Mouse (Mus musculus) hindbrain, embryonic 16.5 days (tissue): ENCODE data around the gene Efcab11. TPM values are rescaled to one million over a fixed set of nuclear protein-coding genes. Genes with fewer than 3 reads are reported as not detected.

ENCODE experiments used
- ATAC-seq: fragments of 200-750 bp; cut with Nextera tagmentation; 2 replicates; pipeline ENCODE4 v1.8.0; 2017; ENCODE audit warnings: moderate TSS enrichment, moderate library complexity
- H3K27ac ChIP-seq: fragments of 300-500 bp; sonication (generic); 2 replicates; pipeline ENCODE4 v1.5.1; 2014; ENCODE audit warnings: low read depth, mild to moderate bottlenecking, control low read depth, low read length, moderate library complexity
- H3K27me3 ChIP-seq: fragments of 300-500 bp; sonication (generic); replicated peaks from 2 replicates; pipeline ENCODE4 v1.6.1; 2014; ENCODE audit warnings: low read length; ENCODE audit not compliant: control insufficient read depth, insufficient read depth
- H3K36me3 ChIP-seq: fragments of 300-500 bp; sonication (generic); 2 replicates; pipeline ENCODE4 v1.6.1; 2014; ENCODE audit warnings: mild to moderate bottlenecking, low read length, moderate library complexity, mixed read lengths; ENCODE audit not compliant: control insufficient read depth, insufficient read depth
- H3K4me1 ChIP-seq: fragments of 300-500 bp; sonication (generic); 2 replicates; pipeline ENCODE4 v1.6.1; 2014; ENCODE audit warnings: low read depth, low read length; ENCODE audit not compliant: control insufficient read depth, insufficient read depth
- H3K4me2 ChIP-seq: fragments of 300-500 bp; sonication (generic); 2 replicates; pipeline ENCODE4 v1.6.1; 2014; ENCODE audit warnings: mild to moderate bottlenecking, low read length, control low read depth, moderate library complexity
- H3K4me3 ChIP-seq: fragments of 300-500 bp; sonication (generic); 2 replicates; pipeline ENCODE4 v1.5.1; 2014; ENCODE audit warnings: mild to moderate bottlenecking, low read length, control low read depth, moderate library complexity
- H3K9ac ChIP-seq: fragments of 300-500 bp; sonication (generic); 2 replicates; pipeline ENCODE4 v1.6.1; 2014; ENCODE audit warnings: low read depth, mild to moderate bottlenecking, control low read depth, low read length, moderate library complexity
- H3K9me3 ChIP-seq: fragments of 300-500 bp; sonication (generic); 2 replicates; pipeline ENCODE4 v1.6.1; 2014; ENCODE audit warnings: mild to moderate bottlenecking, low read length, moderate library complexity; ENCODE audit not compliant: control insufficient read depth
- WGBS: fragments of 180-500 bp; shearing (Covaris S2); extraction: QIAGEN DNeasy Blood & Tissue Kit; methylation state at CpG from one replicate; pipeline ENCODE4 v1.1.7; 2014; 5-methylcytosine and 5-hydroxymethylcytosine counted together
- polyA plus RNA-seq: library from polyadenylated mRNA; unstranded; fragments of >200 nt; fragmentation: Nextera tagmentation; extraction: Ambion mirVana; gene quantifications from 2 replicates; pipeline ENCODE4 v1.2.1, GENCODE M21; 2015

The Efcab11 gene
- polyA plus RNA-seq, 1 experiment from 2014 or later: 4.9 TPM

GRCm38 (mm10) chr12:99773636-99774193 lies 110.5 kb downstream of the Efcab11 start:
- H3K27ac ChIP-seq: no peak overlapping the region
- no peak for ATAC-seq
- no peaks in the 10 kb centered on the region for H3K9me3 ChIP-seq
- no peaks in the 10 kb centered on the region for H3K36me3 ChIP-seq
- no peaks in the 10 kb centered on the region for H3K4me1 ChIP-seq
- no peak overlapping the region for H3K9ac ChIP-seq
- no peak overlapping the region for H3K4me2 ChIP-seq
- H3K4me3 ChIP-seq: no peak overlapping the region
- H3K27me3 ChIP-seq: no peaks in the 10 kb centered on the region
- 68% methylated on average over 5 of the region's 5 CpGs for WGBS

- H3K36me3 ChIP-seq: no peaks in the 10 kb centered on the region
- no peaks in the 10 kb centered on the region for H3K27me3 ChIP-seq
- H3K9me3 ChIP-seq: no peaks in the 10 kb centered on the region
- no peak overlapping the region for H3K27ac ChIP-seq
- H3K4me3 ChIP-seq: no peak overlapping the region
- WGBS: 87% methylated on average over 7 of the region's 7 CpGs
- ATAC-seq: no peak
- H3K4me1 ChIP-seq: no peaks in the 10 kb centered on the region
- H3K9ac ChIP-seq: no peak overlapping the region
- no peak overlapping the region for H3K4me2 ChIP-seq
Observed at GRCm38 (mm10) chr12:99771018-99771417, 113.2 kb downstream of the Efcab11 start.

- no peaks in the 10 kb centered on the region for H3K27me3 ChIP-seq
- H3K9ac ChIP-seq: no peak overlapping the region
- H3K27ac ChIP-seq: no peak overlapping the region
- no peaks in the 10 kb centered on the region for H3K4me1 ChIP-seq
- no peaks in the 10 kb centered on the region for H3K36me3 ChIP-seq
- ATAC-seq: no peak
- H3K9me3 ChIP-seq: no peaks in the 10 kb centered on the region
- H3K4me3 ChIP-seq: no peak overlapping the region
- WGBS: 95% methylated on average over 3 of the region's 3 CpGs
- H3K4me2 ChIP-seq: no peak overlapping the region
Observed at GRCm38 (mm10) chr12:99769626-99770025, 114.6 kb downstream of the Efcab11 start.

- no peak overlapping the region for H3K27ac ChIP-seq
- no peak for ATAC-seq
- 85% methylated on average over 11 of the region's 11 CpGs for WGBS
- H3K9ac ChIP-seq: no peak overlapping the region
- H3K27me3 ChIP-seq: no peaks in the 10 kb centered on the region
- no peaks in the 10 kb centered on the region for H3K36me3 ChIP-seq
- no peaks in the 10 kb centered on the region for H3K9me3 ChIP-seq
- H3K4me2 ChIP-seq: no peak overlapping the region
- H3K4me1 ChIP-seq: no peaks in the 10 kb centered on the region
- H3K4me3 ChIP-seq: no peak overlapping the region
Observed at GRCm38 (mm10) chr12:99767691-99768090, 116.5 kb downstream of the Efcab11 start.

GRCm38 (mm10) chr12:99765979-99766378 lies 118.3 kb downstream of the Efcab11 start:
- Histone ChIP-seq H3K4me3 (no peak overlapping the region), H3K36me3 (no peaks in the 10 kb centered on the region), H3K4me2 (no peak overlapping the region), H3K27me3 (no peaks in the 10 kb centered on the region), H3K9ac (no peak overlapping the region), H3K4me1 (no peaks in the 10 kb centered on the region), H3K27ac (no peak overlapping the region), H3K9me3 (no peaks in the 10 kb centered on the region)
- ATAC-seq: no peak
- 91% methylated on average over 6 of the region's 6 CpGs for WGBS

- Histone ChIP-seq H3K9me3 (no peaks in the 10 kb centered on the region), H3K27ac (no peak overlapping the region), H3K4me1 (no peaks in the 10 kb centered on the region), H3K36me3 (no peaks in the 10 kb centered on the region), H3K4me3 (no peak overlapping the region), H3K4me2 (no peak overlapping the region), H3K27me3 (no peaks in the 10 kb centered on the region), H3K9ac (no peak overlapping the region)
- no peak for ATAC-seq
- 78% methylated on average over 3 of the region's 3 CpGs for WGBS
Observed at GRCm38 (mm10) chr12:99764053-99764452, 120.2 kb downstream of the Efcab11 start.

GRCm38 (mm10) chr12:99757754-99758526 lies 126.3 kb downstream of the Efcab11 start:
- H3K9ac ChIP-seq: no peak overlapping the region
- WGBS: 31% methylated on average over 15 of the region's 15 CpGs
- H3K4me3 ChIP-seq: no peak overlapping the region; the same call in 1 of the 2 replicates

GRCm38 (mm10) chr12:99756914-99757687 lies 127.1 kb downstream of the Efcab11 start:
- peak overlapping the region; percentile 47 for H3K4me2 ChIP-seq
- no peak overlapping the region; the same call in 1 of the 2 replicates for H3K27ac ChIP-seq
- no peaks in the 10 kb centered on the region for H3K27me3 ChIP-seq
- H3K9ac ChIP-seq: no peak overlapping the region
- no peaks in the 10 kb centered on the region for H3K36me3 ChIP-seq
- H3K9me3 ChIP-seq: no peaks in the 10 kb centered on the region
- no peak overlapping the region; the same call in 1 of the 2 replicates for H3K4me3 ChIP-seq
- H3K4me1 ChIP-seq: peaks cover 10% of the 10 kb centered on the region
- WGBS: 34% methylated on average over 18 of the region's 18 CpGs
- peak; percentile 32; the same call in 1 of the 2 replicates for ATAC-seq

More at GRCm38 (mm10) chr12:99757754-99758526, 126.3 kb downstream of the Efcab11 start:
- Histone ChIP-seq H3K4me1 (peaks cover 10% of the 10 kb centered on the region), H3K9me3 (no peaks in the 10 kb centered on the region), H3K27ac (peak overlapping the region; percentile 1), H3K27me3 (no peaks in the 10 kb centered on the region), H3K36me3 (no peaks in the 10 kb centered on the region), H3K4me2 (peak overlapping the region; percentile 47)
- peak; percentile 95 for ATAC-seq

GRCm38 (mm10) chr12:99756213-99756612 lies 128.0 kb downstream of the Efcab11 start:
- H3K4me2 ChIP-seq: no peak overlapping the region
- H3K36me3 ChIP-seq: no peaks in the 10 kb centered on the region
- no peak overlapping the region for H3K27ac ChIP-seq
- peaks cover 10% of the 10 kb centered on the region for H3K4me1 ChIP-seq
- no peak for ATAC-seq
- no peaks in the 10 kb centered on the region for H3K9me3 ChIP-seq
- H3K9ac ChIP-seq: no peak overlapping the region
- H3K4me3 ChIP-seq: no peak overlapping the region
- 77% methylated on average over 9 of the region's 9 CpGs for WGBS
- no peaks in the 10 kb centered on the region for H3K27me3 ChIP-seq
